Mouse (Mus musculus): ENCODE data around the gene Sesn3. TPM values are rescaled to one million over a fixed set of nuclear protein-coding genes. Genes with fewer than 3 reads are reported as not detected.

Gene Sesn3
- polyA plus RNA-seq, 1 experiment from 2014 or later: 28.9 TPM

DNA sequence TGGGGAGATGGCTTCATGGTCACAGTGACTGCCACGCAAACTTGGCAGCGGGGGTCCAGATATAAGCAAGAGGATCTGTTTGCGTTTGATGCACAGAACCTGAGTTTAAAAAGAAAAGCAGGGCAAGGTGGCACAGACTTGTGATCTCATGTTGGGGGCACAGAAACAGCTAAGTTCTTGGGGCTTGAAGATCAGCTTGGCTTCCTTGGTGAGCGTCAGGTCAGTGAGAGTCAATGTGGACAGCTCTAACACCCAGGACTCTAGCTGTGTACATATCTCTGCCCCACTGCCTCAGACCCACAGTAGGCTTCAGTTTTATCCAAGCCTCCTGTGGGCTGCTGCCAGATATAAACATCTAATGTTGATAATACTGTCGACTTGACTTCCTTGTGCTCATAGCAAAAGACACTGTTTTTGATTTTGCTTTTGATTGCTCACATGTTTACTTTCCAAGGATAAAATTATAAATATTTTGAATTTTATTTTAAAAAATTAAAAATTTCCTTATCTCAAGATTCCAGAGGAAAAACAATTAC is 107.5 kb downstream of the Sesn3 start:
- ATAC-seq (ENCODE audit: insufficient number of reproducible peaks, insufficient read depth, low FRiP score, low TSS enrichment): no peak
- 73% methylated on average over 5 of the region's 5 CpGs for WGBS
- Histone ChIP-seq H3K9me3 (no peaks in the 10 kb centered on the region), H3K27ac (no peak overlapping the region), H3K36me3 (no peaks in the 10 kb centered on the region), H3K9ac (no peak overlapping the region), H3K27me3 (0 out of 2 replicates have a peak, but pooled peaks cover 4% of the 10 kb centered on the region), H3K4me2 (replicated peaks) (no peak overlapping the region), H3K4me1 (peaks cover 9% of the 10 kb centered on the region), H3K4me3 (no peak overlapping the region)

Other genes starting within 250 kb of the Sesn3 start
- gene Endod1, start 106.4 kb downstream of the Sesn3 start, polyA plus RNA-seq (2016; fragmentation: Nextera tagmentation; extraction: Ambion mirVana): 10.7 and 11.9 TPM in 2 replicates
- 0.26 and 0.46 TPM in 2 replicates for gene Kdm4d, start 225.4 kb downstream of the Sesn3 start, polyA plus RNA-seq (2016; fragmentation: Nextera tagmentation; extraction: Ambion mirVana)
- 176 and 177 TPM in 2 replicates for gene Cwc15, start 225.6 kb downstream of the Sesn3 start, polyA plus RNA-seq (2016; fragmentation: Nextera tagmentation; extraction: Ambion mirVana)